Mouse (Mus musculus): ENCODE measurements around the gene Ppil6.

Gene Ppil6

GRCm38 (mm10) chr10:41479961-41480360 is 10.3 kb upstream of the Ppil6 start:
- no peak for DNase-seq

- DNase-seq: peak in 1 of 2 experiments; percentile 43
Measured at GRCm38 (mm10) chr10:41480938-41481880, 9.0 kb upstream of the Ppil6 start.

GRCm38 (mm10) chr10:41482446-41482845 is 7.8 kb upstream of the Ppil6 start:
- DNase-seq: no peak

- DNase-seq: no peak
Measured at GRCm38 (mm10) chr10:41485778-41486177, 4.5 kb upstream of the Ppil6 start.

- DNase-seq: no peak
Measured at GRCm38 (mm10) chr10:41486506-41487170, 3.6 kb upstream of the Ppil6 start.

- no peak for DNase-seq
Measured at GRCm38 (mm10) chr10:41488877-41489276, 1.4 kb upstream of the Ppil6 start.

- DNase-seq: peak; percentile 54 to 81
Measured at GRCm38 (mm10) chr10:41489294-41489693, 945 bp upstream of the Ppil6 start.

- no peak for DNase-seq
Measured at GRCm38 (mm10) chr10:41490518-41490873, 257 bp downstream of the Ppil6 start.

- peak; percentile 52 to 69 for DNase-seq
Measured at GRCm38 (mm10) chr10:41491111-41491510, 872 bp downstream of the Ppil6 start.

GRCm38 (mm10) chr10:41500941-41501340 is 10.7 kb downstream of the Ppil6 start:
- peak; percentile 70 to 89 for DNase-seq

- no peak for DNase-seq
Measured at GRCm38 (mm10) chr10:41504996-41505395, 14.8 kb downstream of the Ppil6 start.

GRCm38 (mm10) chr10:41505446-41505845 is 15.2 kb downstream of the Ppil6 start:
- peak; percentile 79 to 80 for DNase-seq

- peak in 1 of 2 experiments; percentile 37 for DNase-seq
Measured at GRCm38 (mm10) chr10:41509160-41509559, 18.9 kb downstream of the Ppil6 start.

GRCm38 (mm10) chr10:41514301-41514700 is 24.1 kb downstream of the Ppil6 start:
- DNase-seq: no peak

- DNase-seq: no peak
Measured at GRCm38 (mm10) chr10:41514921-41515320, 24.7 kb downstream of the Ppil6 start.

GRCm38 (mm10) chr10:41518508-41518980 is 28.3 kb downstream of the Ppil6 start:
- peak; percentile 78 to 89 for DNase-seq

- peak; percentile 93 to 96 for DNase-seq
Measured at GRCm38 (mm10) chr10:41518981-41519618, 28.9 kb downstream of the Ppil6 start, which contains the start of gene Cd164. TSS of gene Cd164 (plus strand) at chr10:41519414.

- peak; percentile 57 to 74 for DNase-seq
Measured at GRCm38 (mm10) chr10:41519640-41520409, 29.6 kb downstream of the Ppil6 start.

GRCm38 (mm10) chr10:41520410-41520673 is 30.1 kb downstream of the Ppil6 start:
- no peak for DNase-seq

- DNase-seq: no peak
Measured at GRCm38 (mm10) chr10:41523386-41523785, 33.1 kb downstream of the Ppil6 start.

GRCm38 (mm10) chr10:41525696-41526095 is 35.5 kb downstream of the Ppil6 start:
- no peak for DNase-seq

GRCm38 (mm10) chr10:41529972-41530371 is 39.7 kb downstream of the Ppil6 start:
- no peak for DNase-seq

GRCm38 (mm10) chr10:41535991-41536390 is 45.8 kb downstream of the Ppil6 start:
- DNase-seq: no peak

All from kidney, postnatal 25 days (tissue).